In genomic region chr14:10453001-10453861, GRCm38 (mm10) we compare ENCODE assay signal across 7 mouse cellular contexts.
DNase-seq lines count a peak whose midpoint lies in the region; ATAC-seq and TF ChIP-seq lines count a peak whose summit lies in the region.

No protein-coding gene starts in this region.

- no peak overlapping the region for H3K27ac ChIP-seq in embryonic facial prominence, embryonic 14.5 days (replicated peaks; ENCODE audit: low read depth, low read length)
- peak overlapping the region; percentile 96 for H3K27ac ChIP-seq in spleen, adult 2 months (ENCODE audit: insufficient read depth, low read length)

- intact Hi-C loops in heart, postnatal 14 days (cut with DNase I): no loop called here

- peak overlapping the region; percentile 54 for H3K4me2 ChIP-seq in embryonic facial prominence, embryonic 14.5 days (ENCODE audit: low read depth, low read length)

- H3K9me3 ChIP-seq in embryonic facial prominence, embryonic 14.5 days (ENCODE audit: control insufficient read depth, low read length): no peaks in the 10 kb centered on the region

- ATAC-seq in embryonic facial prominence, embryonic 14.5 days (ENCODE audit: low read depth): peak; percentile 87
- ATAC-seq in megakaryocyte progenitor cell, adult 5-6 weeks (replicated peaks; ENCODE audit: poor library complexity): peak; percentile 91

- WGBS in embryonic facial prominence, embryonic 14.5 days: 5% methylated on average over 12 of the region's 14 CpGs
- 2% methylated on average over 14 of the region's 14 CpGs for WGBS in spleen, adult 2 months

- peaks cover 9% of the 10 kb centered on the region; the same call in 1 of the 2 replicates for H3K4me1 ChIP-seq in embryonic facial prominence, embryonic 14.5 days (ENCODE audit: control insufficient read depth, insufficient read depth, low read length)
- H3K4me1 ChIP-seq in spleen, adult 2 months (ENCODE audit: control insufficient read depth, insufficient read depth, insufficient read length): peaks cover 18% of the 10 kb centered on the region

- no peaks in the 10 kb centered on the region for H3K36me3 ChIP-seq in embryonic facial prominence, embryonic 14.5 days (ENCODE audit: control insufficient read depth, insufficient read depth, low read length)
- H3K36me3 ChIP-seq in spleen, adult 2 months (ENCODE audit: control insufficient read depth, insufficient read depth, low read length): no peaks in the 10 kb centered on the region

- H3K27me3 ChIP-seq in embryonic facial prominence, embryonic 14.5 days (replicated peaks; ENCODE audit: control insufficient read depth, insufficient read depth, low read length): no peaks in the 10 kb centered on the region
- H3K27me3 ChIP-seq in spleen, adult 2 months (ENCODE audit: control insufficient read depth, insufficient read depth, low read length): no peaks in the 10 kb centered on the region

- peak overlapping the region; percentile 41; the same call in 1 of the 2 replicates for H3K9ac ChIP-seq in embryonic facial prominence, embryonic 14.5 days (ENCODE audit: low read depth, low read length)

- no peak for TF ChIP-seq CTCF in spleen, adult 2 months (IDR thresholded peaks at IDR 0.05; ENCODE audit: extremely low read depth, insufficient read depth, insufficient read length, insufficient replicate concordance)

- H3K4me3 ChIP-seq in embryonic facial prominence, embryonic 14.5 days (ENCODE audit: low read depth, low read length): peak overlapping the region; percentile 25
- H3K4me3 ChIP-seq in spleen, adult 2 months (ENCODE audit: extremely low read depth, insufficient read depth, insufficient read length): peak overlapping the region; percentile 53

- no peak; the same call in 1 of the 2 replicates for TF ChIP-seq POLR2A in spleen, adult 2 months (IDR thresholded peaks at IDR 0.05; ENCODE audit: low read depth, low read length)

- peak; percentile 87 for DNase-seq in CD8-positive naive resting alpha-beta T cell, adult 2 months (ENCODE audit: low read depth in 2 of 2, low spot score in 2 of 2)
- peak; percentile 40 for DNase-seq in Muller cell, postnatal 12 days (ENCODE audit: inconsistent ontology term)
- DNase-seq in embryonic facial prominence, embryonic 14.5 days (ENCODE audit: low spot score): peak; percentile 75
- DNase-seq in heart, postnatal 14 days: peak; percentile 14 to 19
- DNase-seq in kidney, postnatal 4 days: peak; percentile 38 to 60
- peak; percentile 83 to 91 for DNase-seq in spleen, adult 2 months (ENCODE audit: low read depth in 1 of 2, low spot score in 2 of 2)

Comparison
In these comparisons a context has a peak if more than half of its experiments do, and no peak if none do; other contexts are left out.
1. DNase-seq: peak in every context shown above with its lines; median percentile 87 in CD8-positive naive resting alpha-beta T cell, adult 2 months; 87 in spleen, adult 2 months; 75 in embryonic facial prominence, embryonic 14.5 days; 49 in kidney, postnatal 4 days; 40 in Muller cell, postnatal 12 days; 16 in heart, postnatal 14 days.